Mouse (Mus musculus) spleen, adult 2 months (tissue): Measurements from ENCODE around the gene Cpne8.
"Not testable (repeated sequence)": the region's sequence is repeated elsewhere in the genome, so short reads cannot be mapped to it uniquely, and the experiment has no call there.

Experiments
- CTCF ChIP-seq: fragments of 200-500 bp; IDR thresholded peaks from 2 replicates; pipeline ENCODE4 v1.5.1; 2011; ENCODE audit warnings: mild to moderate bottlenecking, inconsistent platforms; ENCODE audit not compliant: insufficient read depth, insufficient read length, insufficient replicate concordance; ENCODE audit errors: extremely low read depth
- POLR2A ChIP-seq: fragments of 200-500 bp; IDR thresholded peaks from 2 replicates; pipeline ENCODE4 v1.6.1; 2011; ENCODE audit warnings: low read depth, low read length, inconsistent platforms

- not testable (repeated sequence) for TF ChIP-seq POLR2A, CTCF
These were observed 208.7 kb downstream of the Cpne8 start for GRCm38 (mm10) chr15:90470561-90470960.
